Mouse (Mus musculus) layer of hippocampus, adult 8-10 months (tissue): ENCODE measurements around the gene Lrrk1. TPM values are rescaled to one million over a fixed set of nuclear protein-coding genes. Genes with fewer than 3 reads are reported as not detected.

Experiments used
- DNase-seq, 2 experiments: peaks; one replicate each; pipeline ENCODE4 v3.0.0; 2022; ENCODE audit warnings: low spot score in 2 of 2
- total RNA-seq, 4 experiments: library from RNA; stranded (reverse); gene quantifications; 2 replicates each; pipeline ENCODE4 v1.2.4; 2022

The Lrrk1 gene
- total RNA-seq, 4 experiments from 2014 or later, result 3.3 to 7.0 (median 4.9) TPM

- DNase-seq, result no peak
Observed at GRCm38 (mm10) chr7:66257232-66257631, 130.9 kb downstream of the Lrrk1 start.

- DNase-seq, result no peak
Observed at GRCm38 (mm10) chr7:66256441-66256840, 131.7 kb downstream of the Lrrk1 start.

GRCm38 (mm10) chr7:66254993-66255392 lies 133.2 kb downstream of the Lrrk1 start:
- DNase-seq, result no peak

GRCm38 (mm10) chr7:66253975-66254651 lies 134.0 kb downstream of the Lrrk1 start:
- no peak for DNase-seq

GRCm38 (mm10) chr7:66250030-66250429 lies 138.1 kb downstream of the Lrrk1 start:
- peak; percentile 54 to 71 for DNase-seq

- no peak for DNase-seq
Observed at GRCm38 (mm10) chr7:66249426-66249825, 138.7 kb downstream of the Lrrk1 start.

GRCm38 (mm10) chr7:66249020-66249419 lies 139.1 kb downstream of the Lrrk1 start:
- no peak for DNase-seq

GRCm38 (mm10) chr7:66248270-66248669 lies 139.9 kb downstream of the Lrrk1 start:
- DNase-seq, result no peak

GRCm38 (mm10) chr7:66247274-66248021 lies 140.7 kb downstream of the Lrrk1 start:
- DNase-seq, result peak; percentile 77 to 88

- DNase-seq, result no peak
Observed at GRCm38 (mm10) chr7:66246716-66247235, 141.4 kb downstream of the Lrrk1 start.

GRCm38 (mm10) chr7:66245646-66246045 lies 142.5 kb downstream of the Lrrk1 start:
- DNase-seq, result no peak

- no peak for DNase-seq
Observed at GRCm38 (mm10) chr7:66243766-66244325, 144.3 kb downstream of the Lrrk1 start.

GRCm38 (mm10) chr7:66241855-66242412 lies 146.2 kb downstream of the Lrrk1 start:
- no peak for DNase-seq

- no peak for DNase-seq
Observed at GRCm38 (mm10) chr7:66238157-66238556, 150.0 kb downstream of the Lrrk1 start.

GRCm38 (mm10) chr7:66233947-66234516 lies 154.1 kb downstream of the Lrrk1 start:
- DNase-seq, result no peak

- DNase-seq, result no peak
Observed at GRCm38 (mm10) chr7:66233141-66233946, 154.8 kb downstream of the Lrrk1 start.

GRCm38 (mm10) chr7:66231861-66232260 lies 156.3 kb downstream of the Lrrk1 start:
- no peak for DNase-seq

- DNase-seq, result peak; percentile 18 to 38
Observed at GRCm38 (mm10) chr7:66230638-66231550, 157.3 kb downstream of the Lrrk1 start.

- DNase-seq, result no peak
Observed at GRCm38 (mm10) chr7:66230246-66230637, 157.9 kb downstream of the Lrrk1 start.

- no peak for DNase-seq
Observed at GRCm38 (mm10) chr7:66229433-66229832, 158.7 kb downstream of the Lrrk1 start.
